Mouse (Mus musculus) embryonic facial prominence, embryonic 13.5 days (tissue): Measurements from ENCODE around the gene Pqlc2. TPM values are rescaled to one million over a fixed set of nuclear protein-coding genes. Genes with fewer than 3 reads are reported as not detected.

Source experiments
- ATAC-seq: fragments of 200-750 bp; cut with Nextera tagmentation; 2 replicates; pipeline ENCODE4 v1.8.0; 2017; ENCODE audit warnings: low read depth; ENCODE audit not compliant: insufficient number of reproducible peaks, insufficient read depth, low FRiP score, low TSS enrichment
- H3K27ac ChIP-seq: fragments of 300-500 bp; sonication (generic); 2 replicates; pipeline ENCODE4 v1.5.1; 2015; ENCODE audit warnings: moderate library complexity, mild to moderate bottlenecking, inconsistent platforms
- H3K27me3 ChIP-seq: fragments of 300-500 bp; sonication (generic); 2 replicates; pipeline ENCODE4 v1.6.1; 2015; ENCODE audit warnings: mild to moderate bottlenecking, inconsistent platforms
- H3K36me3 ChIP-seq: fragments of 300-500 bp; sonication (generic); 2 replicates; pipeline ENCODE4 v1.6.1; 2015; ENCODE audit warnings: mild to moderate bottlenecking, inconsistent platforms
- H3K4me1 ChIP-seq: fragments of 300-500 bp; sonication (generic); 2 replicates; pipeline ENCODE4 v1.6.1; 2015; ENCODE audit warnings: inconsistent platforms
- H3K4me2 ChIP-seq: fragments of 300-500 bp; sonication (generic); 2 replicates; pipeline ENCODE4 v1.6.1; 2015; ENCODE audit warnings: moderate library complexity, mild to moderate bottlenecking, inconsistent platforms
- H3K4me3 ChIP-seq: fragments of 300-500 bp; sonication (generic); 2 replicates; pipeline ENCODE4 v1.5.1; 2015; ENCODE audit warnings: mild to moderate bottlenecking, inconsistent platforms
- H3K9ac ChIP-seq: fragments of 300-500 bp; sonication (generic); 2 replicates; pipeline ENCODE4 v1.6.1; 2015; ENCODE audit warnings: mild to moderate bottlenecking, inconsistent platforms
- H3K9me3 ChIP-seq: fragments of 300-500 bp; sonication (generic); 2 replicates; pipeline ENCODE4 v1.6.1; 2016; ENCODE audit warnings: inconsistent platforms
- WGBS: fragments of 180-500 bp; shearing (Covaris S2); methylation state at CpG from one replicate; pipeline ENCODE4 v1.1.7; 2015; ENCODE audit warnings: mixed read lengths; 5-methylcytosine and 5-hydroxymethylcytosine counted together
- polyA plus RNA-seq: library from polyadenylated mRNA; unstranded; fragments of >200 nt; fragmentation: Nextera tagmentation; extraction: Ambion mirVana; gene quantifications from 2 replicates; pipeline ENCODE4 v1.2.1, GENCODE M21; 2015

Gene Pqlc2
- polyA plus RNA-seq, 1 experiment from 2014 or later = 16.7 TPM

DNA sequence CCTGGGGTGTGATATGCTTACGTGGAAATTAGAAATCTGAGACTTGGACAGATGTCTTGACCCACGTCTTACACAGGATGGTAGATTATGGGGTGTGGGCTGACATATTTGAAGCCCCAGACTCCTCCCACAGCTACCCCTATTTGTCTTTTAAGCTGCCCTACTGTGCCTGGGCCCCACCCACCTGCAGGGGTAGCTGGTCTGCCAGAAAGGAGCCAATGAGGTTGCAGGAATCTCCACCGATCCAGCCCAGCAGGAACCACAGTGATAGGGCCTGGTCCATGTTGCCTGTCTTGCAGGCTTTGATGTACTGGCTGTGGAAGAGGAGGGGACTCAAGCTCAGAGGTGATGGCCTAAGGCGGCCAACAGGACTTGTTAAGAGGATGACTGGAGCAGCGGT lies 8.3 kb downstream of the Pqlc2 start:
- Histone ChIP-seq H3K36me3 (peaks cover 81% of the 10 kb centered on the region), H3K27ac (no peak overlapping the region), H3K9ac (no peak overlapping the region), H3K9me3 (no peaks in the 10 kb centered on the region), H3K4me3 (no peak overlapping the region), H3K4me1 (0 out of 2 replicates have a peak, but pooled peaks cover 4% of the 10 kb centered on the region), H3K4me2 (no peak overlapping the region), H3K27me3 (no peaks in the 10 kb centered on the region)
- 58% methylated on average over 5 of the region's 5 CpGs for WGBS
- ATAC-seq = no peak

DNA sequence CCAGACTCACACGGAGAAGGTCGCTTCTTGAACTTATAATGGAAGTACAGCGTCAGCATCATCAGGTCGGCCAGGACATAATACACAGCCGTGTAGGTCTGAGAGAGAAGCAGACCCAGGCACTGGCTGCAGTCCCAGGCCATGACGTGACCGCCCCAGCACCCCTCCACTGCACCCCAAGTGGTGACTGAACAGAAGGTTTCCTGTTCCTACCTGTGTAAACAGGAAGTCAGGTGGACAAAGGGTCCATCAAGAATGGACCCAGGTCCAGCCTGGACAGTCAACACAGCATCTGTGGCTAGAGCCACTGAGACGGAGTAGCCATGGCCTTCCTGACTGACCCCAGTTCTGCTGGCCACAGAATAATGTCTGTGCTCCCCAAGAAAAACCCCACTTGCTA lies 8.7 kb downstream of the Pqlc2 start:
- Histone ChIP-seq H3K4me2 (no peak overlapping the region), H3K36me3 (peaks cover 78% of the 10 kb centered on the region), H3K27me3 (no peaks in the 10 kb centered on the region), H3K27ac (no peak overlapping the region), H3K4me3 (no peak overlapping the region), H3K9me3 (no peaks in the 10 kb centered on the region), H3K4me1 (0 out of 2 replicates have a peak, but pooled peaks cover 5% of the 10 kb centered on the region), H3K9ac (no peak overlapping the region)
- 85% methylated on average over 8 of the region's 8 CpGs for WGBS
- ATAC-seq = no peak

DNA sequence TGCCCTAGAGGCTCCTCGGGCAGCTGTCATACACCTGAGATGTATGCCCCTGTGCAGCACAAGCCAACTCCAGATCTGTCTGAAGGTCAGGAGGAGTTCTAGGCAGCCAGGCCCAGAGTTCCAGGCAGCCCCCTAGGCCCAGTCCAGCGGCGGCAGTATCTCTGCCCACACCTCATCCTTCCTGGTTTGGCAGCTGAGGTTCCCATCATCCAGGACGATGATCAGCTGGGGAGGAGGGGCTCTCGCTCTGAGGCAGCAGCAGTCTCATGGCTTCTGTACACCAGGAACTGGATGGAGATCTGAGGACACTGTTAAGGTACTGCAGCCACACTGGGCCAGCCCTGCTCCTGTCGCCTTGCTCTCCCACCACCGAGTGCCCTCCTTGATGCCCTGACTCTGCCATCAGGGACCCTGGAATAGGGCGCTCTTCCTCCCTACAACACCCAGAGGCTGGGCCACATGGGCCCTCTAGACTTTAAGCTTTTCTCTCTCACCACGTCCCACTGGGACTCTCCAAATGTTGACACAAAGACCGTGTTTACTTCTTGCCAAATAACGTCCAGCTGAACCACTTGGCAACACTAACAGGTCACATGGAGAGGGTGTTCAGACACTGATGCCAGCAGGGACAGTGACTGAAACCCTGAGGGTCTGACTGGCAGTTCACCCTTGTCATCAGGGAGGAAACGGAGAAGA lies 11.7 kb downstream of the Pqlc2 start:
- Histone ChIP-seq H3K9me3 (no peaks in the 10 kb centered on the region), H3K4me1 (0 out of 2 replicates have a peak, but pooled peaks cover 9% of the 10 kb centered on the region), H3K36me3 (peaks cover 53% of the 10 kb centered on the region), H3K9ac (no peak overlapping the region), H3K27ac (no peak overlapping the region; the same call in 1 of the 2 replicates), H3K4me3 (no peak overlapping the region), H3K27me3 (no peaks in the 10 kb centered on the region), H3K4me2 (no peak overlapping the region)
- no peak for ATAC-seq
- WGBS = 85% methylated on average over 12 of the region's 12 CpGs

DNA sequence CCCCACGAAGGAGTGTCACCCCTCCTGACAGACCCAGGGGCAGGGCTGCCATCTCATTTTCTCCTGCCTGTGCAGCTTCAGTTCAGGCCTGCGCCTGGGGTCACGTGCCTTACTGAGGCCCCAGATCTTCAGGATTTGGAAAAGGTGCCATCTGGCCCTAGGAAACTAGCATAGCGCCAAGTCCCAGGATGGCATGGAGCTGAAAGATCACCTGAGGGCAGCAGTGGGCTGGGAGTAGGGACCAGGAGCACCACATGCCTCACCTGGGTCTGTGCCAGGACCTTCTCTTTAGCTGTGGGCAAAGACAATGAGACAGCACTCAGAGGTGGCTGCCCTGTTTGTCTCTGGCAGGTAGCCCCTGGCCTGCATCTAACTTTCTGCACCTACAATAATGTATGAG lies 12.9 kb downstream of the Pqlc2 start:
- Histone ChIP-seq H3K4me2 (no peak overlapping the region), H3K36me3 (peaks cover 54% of the 10 kb centered on the region), H3K4me3 (no peak overlapping the region), H3K9me3 (no peaks in the 10 kb centered on the region), H3K27ac (no peak overlapping the region), H3K4me1 (0 out of 2 replicates have a peak, but pooled peaks cover 9% of the 10 kb centered on the region), H3K9ac (no peak overlapping the region), H3K27me3 (no peaks in the 10 kb centered on the region)
- 83% methylated on average over 4 of the region's 4 CpGs for WGBS
- no peak for ATAC-seq

DNA sequence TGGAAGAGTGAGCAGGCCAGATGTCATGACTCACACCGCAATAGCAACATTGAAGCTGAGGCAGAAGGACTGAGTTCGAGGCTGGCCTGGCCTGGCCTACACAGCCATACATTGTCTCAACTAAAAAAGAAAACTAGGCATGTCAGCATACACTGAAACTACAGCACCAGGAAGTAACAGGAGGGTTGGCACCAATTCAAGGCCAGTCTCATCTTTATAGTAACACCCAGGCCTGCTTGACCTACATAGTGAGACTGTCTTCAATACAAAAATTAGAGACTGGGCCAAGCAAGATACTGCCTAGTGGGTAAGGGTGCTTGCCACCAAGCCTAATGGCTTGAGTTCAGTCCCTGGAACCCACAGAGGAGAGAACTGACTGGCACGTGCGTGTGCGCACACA lies 18.5 kb downstream of the Pqlc2 start:
- ATAC-seq = no peak
- H3K4me3 ChIP-seq = no peak overlapping the region
- no peak overlapping the region for H3K4me2 ChIP-seq
- no peaks in the 10 kb centered on the region for H3K9me3 ChIP-seq
- WGBS = 96% methylated on average over 5 of the region's 5 CpGs
- H3K36me3 ChIP-seq = peaks cover 55% of the 10 kb centered on the region
- H3K27me3 ChIP-seq = no peaks in the 10 kb centered on the region
- H3K9ac ChIP-seq = no peak overlapping the region
- H3K4me1 ChIP-seq = peaks cover 30% of the 10 kb centered on the region
- no peak overlapping the region for H3K27ac ChIP-seq

DNA sequence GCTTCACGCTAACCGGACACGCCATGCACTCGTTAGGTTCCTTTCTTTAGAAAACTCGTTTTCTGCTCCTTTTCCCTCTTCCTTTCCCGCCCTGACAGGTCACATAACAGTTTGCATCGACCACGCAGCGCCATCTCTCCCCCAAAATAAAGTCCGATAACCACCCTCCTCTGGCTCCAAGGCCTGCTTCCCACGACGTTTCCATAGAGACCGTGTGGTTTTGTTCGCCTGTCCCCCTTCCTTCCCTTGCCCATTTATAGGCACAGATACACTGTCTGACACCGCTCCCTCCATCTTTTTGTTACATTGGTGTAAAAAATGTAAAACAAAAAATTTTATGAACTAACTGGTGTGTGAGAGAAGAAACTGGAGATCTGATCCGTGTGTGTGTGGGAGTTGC lies 19.4 kb downstream of the Pqlc2 start:
- Histone ChIP-seq H3K4me3 (no peak overlapping the region), H3K9ac (no peak overlapping the region), H3K36me3 (peaks cover 64% of the 10 kb centered on the region), H3K27me3 (no peaks in the 10 kb centered on the region), H3K9me3 (no peaks in the 10 kb centered on the region), H3K27ac (no peak overlapping the region; the same call in 1 of the 2 replicates), H3K4me2 (no peak overlapping the region), H3K4me1 (peaks cover 28% of the 10 kb centered on the region)
- ATAC-seq = no peak
- 85% methylated on average over 16 of the region's 16 CpGs for WGBS

DNA sequence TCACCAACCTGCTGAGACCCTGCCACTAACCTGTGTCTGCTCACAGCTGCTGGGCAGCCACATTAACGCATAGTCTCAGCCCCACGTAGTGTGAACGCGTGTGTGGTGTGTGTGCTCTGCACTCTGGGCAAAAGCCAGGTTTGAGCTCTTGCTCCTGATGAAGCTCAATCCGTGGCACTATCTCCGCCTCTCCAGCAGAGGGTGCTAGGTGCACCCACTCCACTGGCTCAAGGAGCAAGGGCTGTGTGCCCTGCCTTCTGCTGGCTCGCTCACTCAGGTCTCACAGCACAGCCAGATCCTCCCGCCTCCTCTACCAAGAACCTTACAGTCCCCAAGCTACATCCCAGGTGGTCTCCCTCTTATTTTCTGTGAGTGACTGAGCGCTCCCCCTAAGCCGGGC lies 21.5 kb downstream of the Pqlc2 start:
- Histone ChIP-seq H3K27me3 (no peaks in the 10 kb centered on the region), H3K9me3 (no peaks in the 10 kb centered on the region), H3K36me3 (peaks cover 81% of the 10 kb centered on the region), H3K4me1 (peaks cover 35% of the 10 kb centered on the region), H3K27ac (peak overlapping the region; percentile 16; the same call in 1 of the 2 replicates), H3K4me2 (no peak overlapping the region), H3K4me3 (no peak overlapping the region), H3K9ac (peak overlapping the region; percentile 16; the same call in 1 of the 2 replicates)
- ATAC-seq = no peak
- 49% methylated on average over 10 of the region's 10 CpGs for WGBS

DNA sequence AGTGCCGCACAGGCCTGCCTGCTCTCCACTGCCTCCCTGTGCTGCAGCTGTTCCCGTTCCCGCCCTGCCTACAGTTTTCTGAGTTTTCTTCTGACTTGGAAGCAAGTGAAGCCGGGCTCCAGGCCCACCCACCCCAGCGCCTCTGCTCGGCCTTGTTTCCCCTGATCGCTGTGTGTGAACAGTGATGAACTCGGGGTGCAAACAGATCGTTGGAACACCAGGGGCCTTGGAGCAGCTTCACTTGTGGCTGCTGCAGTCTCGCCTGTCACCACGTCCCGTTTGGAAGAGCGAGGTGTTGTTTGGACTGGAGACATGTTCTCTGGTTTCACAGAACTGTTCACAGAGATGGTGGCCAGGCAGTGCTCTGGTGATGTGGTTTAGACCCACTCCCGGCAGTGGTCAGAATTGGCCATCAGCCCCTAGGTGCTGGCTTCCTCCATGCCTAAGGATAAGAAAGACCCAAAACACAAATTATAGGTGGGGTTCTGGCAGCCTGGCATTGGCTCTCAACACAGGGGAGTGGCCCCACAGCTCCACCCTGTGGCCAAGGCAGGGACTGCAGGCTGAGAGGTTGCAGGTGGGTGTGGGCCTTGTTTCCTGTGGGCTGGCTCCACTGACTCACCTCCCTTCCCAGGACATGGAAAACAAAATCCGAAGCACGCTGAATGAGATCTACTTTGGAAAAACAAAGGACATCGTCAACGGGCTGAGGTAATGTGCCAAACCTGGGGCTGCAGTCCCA lies 23.2 kb downstream of the Pqlc2 start:
- Histone ChIP-seq H3K4me3 (no peak overlapping the region), H3K27me3 (no peaks in the 10 kb centered on the region), H3K4me1 (peaks cover 43% of the 10 kb centered on the region), H3K27ac (peak overlapping the region; percentile 72), H3K9ac (no peak overlapping the region), H3K36me3 (peaks cover 94% of the 10 kb centered on the region), H3K4me2 (no peak overlapping the region), H3K9me3 (no peaks in the 10 kb centered on the region)
- 72% methylated on average over 18 of the region's 18 CpGs for WGBS
- no peak for ATAC-seq

DNA sequence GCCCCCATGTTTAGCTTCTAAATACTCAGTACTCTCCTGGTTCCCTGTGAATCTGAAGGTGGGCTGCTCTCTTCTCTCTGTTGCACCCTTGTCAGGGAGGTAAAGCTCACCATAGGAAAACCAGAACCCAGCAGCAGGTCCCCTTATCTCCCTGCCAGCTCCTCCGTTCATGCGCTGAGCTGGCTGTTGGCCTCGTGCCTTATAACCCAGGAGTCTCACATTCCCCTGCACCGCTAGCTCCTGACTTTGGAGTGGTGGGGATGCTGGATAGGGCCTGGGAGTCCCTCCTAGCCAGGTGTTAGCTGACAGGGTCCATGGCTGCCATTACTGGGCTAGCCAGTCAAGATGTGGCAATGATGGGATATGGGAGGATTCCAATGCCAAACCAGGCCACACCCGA lies 24.3 kb downstream of the Pqlc2 start:
- Histone ChIP-seq H3K27ac (peak overlapping the region; percentile 72; the same call in 1 of the 2 replicates), H3K9ac (no peak overlapping the region), H3K36me3 (peaks cover 96% of the 10 kb centered on the region), H3K4me1 (peaks cover 45% of the 10 kb centered on the region), H3K9me3 (no peaks in the 10 kb centered on the region), H3K27me3 (no peaks in the 10 kb centered on the region), H3K4me3 (no peak overlapping the region), H3K4me2 (no peak overlapping the region)
- WGBS = 85% methylated on average over 5 of the region's 5 CpGs
- no peak for ATAC-seq

DNA sequence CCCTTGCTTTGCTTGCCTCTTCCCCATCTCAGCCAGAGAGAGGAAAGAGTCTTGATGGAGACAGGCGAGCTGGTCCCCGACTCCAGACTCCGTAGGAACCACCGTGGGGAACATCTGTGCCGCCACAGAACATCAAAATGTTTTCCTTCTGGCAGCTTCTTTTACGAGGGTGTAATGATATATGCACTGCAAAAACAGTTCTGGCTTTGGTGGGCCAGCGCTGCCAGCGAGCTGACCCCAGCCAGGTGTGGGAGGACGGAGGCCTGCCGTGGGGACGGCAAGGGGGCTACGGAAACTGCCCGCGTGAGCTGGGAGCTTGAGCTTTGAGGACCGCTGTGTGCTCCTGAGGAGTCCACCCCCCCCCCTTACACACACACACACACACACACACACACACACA lies 25.6 kb downstream of the Pqlc2 start:
- Histone ChIP-seq H3K9ac (no peak overlapping the region), H3K9me3 (no peaks in the 10 kb centered on the region), H3K27ac (peak overlapping the region; percentile 33; the same call in 1 of the 2 replicates), H3K4me3 (no peak overlapping the region), H3K4me2 (no peak overlapping the region), H3K4me1 (peaks cover 45% of the 10 kb centered on the region), H3K36me3 (peaks cover 96% of the 10 kb centered on the region), H3K27me3 (no peaks in the 10 kb centered on the region)
- no peak for ATAC-seq
- 59% methylated on average over 15 of the region's 15 CpGs for WGBS

DNA sequence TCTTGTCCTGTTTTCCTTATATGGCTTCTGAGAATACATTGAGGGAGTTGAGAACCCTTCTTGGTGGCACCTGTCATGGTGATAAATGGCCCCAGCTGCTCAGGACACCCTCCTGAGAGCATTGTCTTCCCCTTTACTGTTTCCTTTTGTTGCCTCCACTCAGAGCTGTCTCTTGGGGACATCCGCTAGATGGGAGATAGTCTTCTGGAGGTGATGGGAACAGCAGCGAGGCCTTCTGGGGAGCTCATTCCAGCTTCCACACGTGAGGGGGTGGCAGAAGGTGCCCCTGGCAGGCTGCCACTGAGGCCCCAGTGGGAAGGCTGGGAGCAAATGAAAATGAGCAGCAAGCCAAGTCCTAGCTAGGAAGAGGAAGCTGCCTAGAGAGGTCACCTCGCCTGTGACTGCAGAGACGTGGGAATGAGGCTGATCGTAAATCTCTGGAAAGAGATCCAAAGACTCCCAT lies 27.5 kb downstream of the Pqlc2 start:
- no peak overlapping the region for H3K9ac ChIP-seq
- ATAC-seq = no peak
- WGBS = 79% methylated on average over 6 of the region's 6 CpGs
- no peak overlapping the region for H3K4me2 ChIP-seq
- peaks cover 32% of the 10 kb centered on the region for H3K4me1 ChIP-seq
- H3K27ac ChIP-seq = no peak overlapping the region
- H3K36me3 ChIP-seq = peaks cover 82% of the 10 kb centered on the region
- no peaks in the 10 kb centered on the region for H3K27me3 ChIP-seq
- H3K4me3 ChIP-seq = no peak overlapping the region
- H3K9me3 ChIP-seq = no peaks in the 10 kb centered on the region
